Mouse (Mus musculus): ENCODE measurements around the gene Nploc4. TPM values are rescaled to one million over a fixed set of nuclear protein-coding genes. Genes with fewer than 3 reads are reported as not detected.
"Not testable (repeated sequence)": the region's sequence is repeated elsewhere in the genome, so short reads cannot be mapped to it uniquely, and the experiment has no call there.

Nploc4 gene
- total and polyA plus RNA-seq, 3 experiments = 40.6 to 115 (median 50.4) TPM

- H3K4me3 ChIP-seq (replicated peaks in 1 of 3; ENCODE audit: low read depth in 2 of 3, low read length in 2 of 3, poor library complexity in 1 of 3) = no peak overlapping the region
- in situ Hi-C loops (cut with MboI; ENCODE audit: low pct_ligation_motif_present, low pct_unique_long_range_greater_than_20kb, low sequenced_read_pairs) (no loop called here), dilution Hi-C loops (cut with MboI; ENCODE audit: extremely low pct_ligation_motif_present, extremely low pct_unique_long_range_greater_than_20kb, low sequenced_read_pairs) (no loop called here)
- H3K4me1 ChIP-seq (ENCODE audit: control insufficient read depth in 1 of 2, insufficient read depth in 2 of 2) = peaks cover 10 to 52% of the 10 kb centered on the region in 2 experiments
- no peaks in the 10 kb centered on the region for H3K36me3 ChIP-seq (replicated peaks in 1 of 2; ENCODE audit: control insufficient read depth in 1 of 2, insufficient read depth in 1 of 2, low read length in 1 of 2)
- H3K9me3 ChIP-seq (replicated peaks; ENCODE audit: low read length) = no peaks in the 10 kb centered on the region
- DNase-seq (ENCODE audit: extremely low read depth) = no peak
- no peaks in the 10 kb centered on the region for H3K27me3 ChIP-seq (replicated peaks)
- no peak overlapping the region for H3K27ac ChIP-seq (ENCODE audit: insufficient read depth, low read depth)
- H3K9ac ChIP-seq (ENCODE audit: insufficient read depth, low read depth) = no peak overlapping the region
- no peak for TF ChIP-seq SMC3 (IDR thresholded peaks at IDR 0.05; ENCODE audit: low read depth, low read length)
- no peak for TF ChIP-seq JUND (conservative IDR thresholded peaks at IDR 0.05; ENCODE audit: low read depth, low read length)
- H3K4me2 ChIP-seq (ENCODE audit: insufficient read depth, low read depth, poor library complexity, severe bottlenecking) = no peak overlapping the region
- H3K79me2 ChIP-seq (replicated peaks; ENCODE audit: control insufficient read depth, extremely low read depth, insufficient read depth, poor library complexity, severe bottlenecking) = peaks cover 6% of the 10 kb centered on the region
These were observed 84.8 kb downstream of the Nploc4 start for GRCm38 (mm10) chr11:120352571-120353290.

- H3K9ac ChIP-seq (ENCODE audit: insufficient read depth, low read depth); H3K9me3 ChIP-seq (replicated peaks; ENCODE audit: low read length); dilution Hi-C loops (cut with MboI; ENCODE audit: extremely low pct_ligation_motif_present, extremely low pct_unique_long_range_greater_than_20kb, low sequenced_read_pairs); H3K27ac ChIP-seq (ENCODE audit: insufficient read depth, low read depth); DNase-seq (ENCODE audit: extremely low read depth); H3K36me3 ChIP-seq (replicated peaks in 1 of 2; ENCODE audit: control insufficient read depth in 1 of 2, insufficient read depth in 1 of 2, low read length in 1 of 2); H3K27me3 ChIP-seq (replicated peaks); H3K4me2 ChIP-seq (ENCODE audit: insufficient read depth, low read depth, poor library complexity, severe bottlenecking); H3K4me3 ChIP-seq (replicated peaks in 1 of 3; ENCODE audit: low read depth in 2 of 3, low read length in 2 of 3, poor library complexity in 1 of 3); in situ Hi-C loops (cut with MboI; ENCODE audit: low pct_ligation_motif_present, low pct_unique_long_range_greater_than_20kb, low sequenced_read_pairs): not testable (repeated sequence)
- Histone ChIP-seq H3K79me2 (replicated peaks; ENCODE audit: control insufficient read depth, extremely low read depth, insufficient read depth, poor library complexity, severe bottlenecking) (peaks cover 12% of the 10 kb centered on the region), H3K4me1 (ENCODE audit: control insufficient read depth in 1 of 2, insufficient read depth in 2 of 2) (peaks cover 10 to 48% of the 10 kb centered on the region in 2 experiments)
These were observed 85.5 kb downstream of the Nploc4 start for GRCm38 (mm10) chr11:120352093-120352350.

DNA sequence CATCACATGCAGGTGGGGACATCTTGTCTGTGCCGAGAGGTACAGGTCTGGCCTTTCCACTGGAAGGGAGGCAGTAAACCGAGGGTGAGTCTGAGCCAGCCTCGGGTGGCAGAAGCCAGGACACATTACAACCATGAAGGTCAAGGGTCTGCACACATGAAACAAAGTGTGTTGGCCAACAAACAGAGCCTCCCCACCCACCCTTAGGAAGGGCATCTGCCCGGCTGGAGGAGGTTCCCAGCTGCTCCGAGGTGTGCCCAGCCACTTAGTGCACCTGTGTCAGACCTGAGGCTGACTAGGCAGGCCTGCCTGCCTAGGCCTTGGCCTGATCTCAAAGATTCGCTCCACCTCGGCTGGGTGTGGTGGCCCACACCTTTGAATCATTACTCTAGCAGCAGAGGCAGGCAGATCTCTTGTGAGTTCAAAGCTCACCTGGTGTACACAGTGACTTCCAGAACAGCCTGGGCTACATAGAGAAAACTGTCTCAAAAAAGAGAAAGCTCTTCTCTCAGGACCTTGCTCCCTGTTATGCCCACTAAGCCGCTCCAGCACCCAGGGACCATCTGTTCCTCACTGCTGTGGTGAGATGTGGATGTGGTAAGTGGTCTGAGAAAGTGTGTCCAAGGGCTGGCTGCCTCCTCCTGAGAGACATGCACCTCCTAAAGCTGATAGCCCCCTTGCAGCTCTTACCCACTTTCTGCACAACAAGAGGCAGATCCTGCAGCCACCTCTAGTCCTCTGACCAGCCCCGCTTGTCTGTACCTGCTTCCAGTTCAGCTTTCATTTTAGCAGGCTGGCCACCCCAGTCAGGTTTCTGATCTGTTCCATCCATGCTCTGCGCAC lies 86.0 kb downstream of the Nploc4 start:
- peaks cover 8 to 9% of the 10 kb centered on the region in 2 experiments for H3K36me3 ChIP-seq (replicated peaks in 1 of 2; ENCODE audit: control insufficient read depth in 1 of 2, insufficient read depth in 1 of 2, low read length in 1 of 2)
- no peaks in the 10 kb centered on the region for H3K9me3 ChIP-seq (replicated peaks; ENCODE audit: low read length)
- H3K27me3 ChIP-seq (replicated peaks) = no peaks in the 10 kb centered on the region
- TF ChIP-seq GABPA (IDR thresholded peaks at IDR 0.05; ENCODE audit: insufficient replicate concordance, low read depth, low read length) (no peak), CHD1 (IDR thresholded peaks at IDR 0.05; ENCODE audit: low read depth, low read length) (no peak), NELFE (IDR thresholded peaks at IDR 0.05; ENCODE audit: low read depth, low read length) (no peak), BHLHE40 (IDR thresholded peaks at IDR 0.05; ENCODE audit: low read depth, low read length) (no peak), E2F4 (IDR thresholded peaks at IDR 0.05; ENCODE audit: insufficient replicate concordance, low read depth, low read length) (no peak), ZKSCAN1 (IDR thresholded peaks at IDR 0.05; ENCODE audit: borderline replicate concordance, low read depth, low read length) (no peak), CHD2 (IDR thresholded peaks at IDR 0.05; ENCODE audit: low read length) (no peak), ELF1 (IDR thresholded peaks at IDR 0.05; ENCODE audit: low read depth, low read length) (no peak)
- DNase-seq (ENCODE audit: extremely low read depth) = no peak
- H3K4me1 ChIP-seq (ENCODE audit: control insufficient read depth in 1 of 2, insufficient read depth in 2 of 2) = peaks cover 13 to 50% of the 10 kb centered on the region in 2 experiments
- H3K9ac ChIP-seq (ENCODE audit: insufficient read depth, low read depth) = no peak overlapping the region
- no peak overlapping the region for H3K27ac ChIP-seq (ENCODE audit: insufficient read depth, low read depth)
- dilution Hi-C loops (cut with MboI; ENCODE audit: extremely low pct_ligation_motif_present, extremely low pct_unique_long_range_greater_than_20kb, low sequenced_read_pairs) (no loop called here), in situ Hi-C loops (cut with MboI; ENCODE audit: low pct_ligation_motif_present, low pct_unique_long_range_greater_than_20kb, low sequenced_read_pairs) (no loop called here)
- peaks cover 15% of the 10 kb centered on the region for H3K79me2 ChIP-seq (replicated peaks; ENCODE audit: control insufficient read depth, extremely low read depth, insufficient read depth, poor library complexity, severe bottlenecking)
- no peak overlapping the region for H3K4me2 ChIP-seq (ENCODE audit: insufficient read depth, low read depth, poor library complexity, severe bottlenecking)
- no peak overlapping the region for H3K4me3 ChIP-seq (replicated peaks in 1 of 3; ENCODE audit: low read depth in 2 of 3, low read length in 2 of 3, poor library complexity in 1 of 3)

Measured in CH12.LX (cell line).